Mouse (Mus musculus): ENCODE measurements around the gene Dcaf1. TPM values are rescaled to one million over a fixed set of nuclear protein-coding genes. Genes with fewer than 3 reads are reported as not detected.

The Dcaf1 gene
- 38.5 and 57.7 TPM in 2 replicates for polyA plus RNA-seq (2012; rRNA removed)

DNA sequence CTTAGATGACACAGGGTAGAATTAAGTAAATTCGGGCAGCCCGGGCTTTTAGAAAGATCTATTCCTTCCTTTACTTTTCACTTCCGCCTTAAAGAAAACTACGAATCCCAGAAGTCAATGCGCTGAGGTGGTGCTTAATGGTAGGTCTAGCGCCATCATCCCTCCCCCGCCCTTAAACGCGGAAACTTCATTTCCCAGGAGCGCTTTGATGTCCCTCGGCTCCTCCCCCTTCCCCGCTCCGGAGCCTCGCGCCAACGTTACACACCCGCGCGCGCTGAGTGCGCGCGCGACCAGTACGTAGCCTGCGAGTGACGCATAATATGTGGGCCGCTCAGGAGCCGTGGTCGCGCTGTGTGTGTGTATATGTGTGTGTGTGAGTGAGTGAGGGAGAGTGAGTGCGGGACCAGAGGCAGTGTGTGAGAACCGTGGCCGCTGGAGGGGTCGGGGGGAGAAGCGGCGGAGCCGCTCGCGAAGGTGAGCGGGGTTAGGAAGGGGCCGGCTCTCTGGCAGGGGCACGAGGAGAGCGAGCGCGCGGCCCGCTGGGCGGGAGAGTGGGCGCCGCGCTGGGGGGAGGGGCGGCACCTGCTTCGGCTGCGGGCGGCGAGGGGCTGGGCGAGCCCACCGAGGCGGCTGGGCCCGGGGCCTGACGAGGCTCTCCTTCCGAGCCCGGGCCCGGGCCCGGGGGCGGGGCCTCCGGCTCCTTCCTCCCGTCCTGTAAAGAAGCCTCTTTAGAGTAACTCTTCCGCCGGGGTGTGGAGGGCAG is at the start of gene Dcaf1:
Dcaf1 (plus strand) TSS at position 257 of the 763 bp plus-strand sequence.

DNA sequence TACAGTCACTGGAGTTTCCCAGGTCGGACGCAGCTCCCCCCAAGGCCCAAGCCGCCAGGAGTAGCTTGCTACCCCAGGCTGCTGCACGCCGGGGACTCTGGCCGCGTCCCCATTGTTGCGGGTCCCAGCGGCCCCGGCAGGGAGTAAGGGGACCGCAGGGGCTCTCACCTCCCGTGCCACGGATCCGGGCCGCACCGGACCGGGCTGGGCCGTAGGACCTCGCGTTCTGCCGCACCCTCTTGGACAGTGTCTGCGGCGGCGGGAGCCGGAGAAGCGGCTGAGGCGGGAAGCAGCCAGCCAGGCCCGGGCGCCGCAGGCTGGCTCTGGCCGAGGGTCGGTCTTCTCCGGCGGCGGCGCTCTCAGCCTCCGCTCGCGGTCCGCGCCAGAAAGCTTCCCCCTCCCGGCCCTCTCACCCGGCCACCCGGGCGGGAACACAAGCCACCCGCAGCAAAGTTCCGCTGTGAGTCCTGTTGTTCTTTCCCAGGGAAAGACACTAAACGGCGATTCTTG is 32.8 kb upstream of the Dcaf1 start, which contains the start of gene Rad54l2:
Rad54l2 (minus strand) TSS at position 383 of the 510 bp plus-strand sequence.

DNA sequence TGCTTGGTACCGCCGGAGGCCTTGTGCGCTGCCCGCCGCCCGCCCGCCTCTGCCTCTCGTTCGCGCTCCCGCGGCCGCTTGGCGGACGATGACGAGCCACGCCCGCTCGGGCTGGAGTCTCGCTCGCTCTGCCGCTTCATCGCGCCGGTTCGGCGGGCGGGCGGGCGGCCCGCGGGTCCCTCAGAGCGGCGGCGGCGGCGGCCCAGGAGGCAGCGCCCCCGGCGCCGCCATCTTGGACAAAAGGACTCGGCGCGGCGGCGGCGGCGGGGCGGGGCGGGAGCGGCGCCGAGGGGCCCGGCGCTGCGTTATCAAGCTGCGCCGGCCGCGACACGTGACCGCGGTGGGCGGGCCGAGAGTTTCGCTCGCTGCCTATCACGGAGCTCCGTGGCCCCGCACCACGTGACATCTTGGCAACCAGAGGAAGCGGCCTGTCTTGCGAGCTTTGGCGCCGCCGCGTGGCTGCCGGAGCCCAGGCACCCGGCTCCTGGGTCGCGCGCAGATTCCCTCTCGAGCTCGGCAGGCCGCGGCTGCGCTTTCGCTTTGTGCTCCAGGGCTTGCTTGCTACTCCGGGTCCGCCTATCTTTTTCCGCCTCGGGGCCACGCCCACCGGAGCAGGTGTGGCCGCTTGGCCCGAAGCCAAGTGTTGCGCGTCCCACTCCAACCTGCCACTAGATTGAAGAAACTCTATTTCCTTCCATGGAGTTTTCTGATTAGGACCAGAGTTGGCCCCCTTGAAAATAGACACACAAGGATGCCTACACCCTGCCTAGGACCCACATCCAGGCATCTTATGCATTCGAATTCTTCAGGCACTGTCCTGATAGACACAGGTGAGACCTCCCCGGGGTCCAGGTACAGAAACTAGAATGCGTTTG is 65.4 kb downstream of the Dcaf1 start, which contains the start of gene Rbm15b:
Rbm15b (minus strand) TSS at position 601 of the 875 bp plus-strand sequence.

DNA sequence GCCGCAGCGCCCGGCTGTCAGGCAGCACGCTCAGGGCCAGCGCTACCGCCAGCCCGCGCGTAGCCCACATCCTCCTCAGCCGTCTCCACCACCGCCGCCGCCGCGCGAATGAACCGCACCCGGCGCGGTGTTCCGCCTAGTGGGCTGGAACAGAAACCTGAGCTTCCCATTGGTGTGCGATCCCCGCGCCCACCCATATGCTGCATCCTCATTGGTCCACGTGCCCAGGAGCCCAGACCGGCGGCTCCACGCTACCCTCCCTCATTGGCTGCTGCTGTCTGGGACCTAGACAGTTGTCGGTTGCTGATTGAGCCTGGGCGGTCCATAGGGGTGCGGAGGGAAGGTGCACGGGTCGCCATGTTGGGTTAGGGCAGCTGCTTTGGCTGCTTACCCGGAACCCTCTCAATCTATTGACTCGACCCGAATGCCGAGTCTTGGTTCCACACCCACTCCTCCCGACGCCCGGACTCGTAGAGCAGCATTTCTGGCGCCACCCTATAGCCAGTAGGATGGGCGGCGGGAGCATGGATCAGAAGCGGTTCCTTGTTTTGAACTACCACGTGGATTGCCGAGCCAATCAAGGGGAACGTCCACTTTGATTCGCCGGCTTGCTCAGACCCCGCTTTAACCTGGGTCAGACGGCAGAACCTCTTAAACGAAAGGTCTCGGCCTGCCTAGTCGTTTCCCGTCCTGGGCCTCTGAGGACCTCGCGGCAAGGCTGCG is 70.3 kb downstream of the Dcaf1 start, which contains the start of gene Manf:
Manf (minus strand) TSS at position 151 of the 723 bp plus-strand sequence.

Other genes with a start within 250 kb of the Dcaf1 start
- gene Iqcf6, start 195.3 kb upstream of the Dcaf1 start, polyA plus RNA-seq (2012; rRNA removed): not detected in 2 replicates
- gene Grm2, start 165.8 kb upstream of the Dcaf1 start, polyA plus RNA-seq (2012; rRNA removed): 5.5 and 7.8 TPM in 2 replicates
- 21.3 and 27.2 TPM in 2 replicates for gene Tex264, start 135.9 kb upstream of the Dcaf1 start, polyA plus RNA-seq (2012; rRNA removed)
- gene Rad54l2, start 32.7 kb upstream of the Dcaf1 start, polyA plus RNA-seq (2012; rRNA removed): 17.5 and 17.6 TPM in 2 replicates
- 35.2 and 37.6 TPM in 2 replicates for gene Rbm15b, start 65.6 kb downstream of the Dcaf1 start, polyA plus RNA-seq (2012; rRNA removed)
- 111 and 167 TPM in 2 replicates for gene Manf, start 70.1 kb downstream of the Dcaf1 start, polyA plus RNA-seq (2012; rRNA removed)